Mouse (Mus musculus) R1 (cell line): ENCODE results near the gene Arhgef26.
A peak's percentile ranks its signal among the peaks of the same experiment; 100 is the strongest.

Source experiments
- DNase-seq: peaks from one replicate; pipeline ENCODE4 v3.0.0-alpha.2; 2018; ENCODE audit warnings: low read depth, low spot score

Arhgef26 gene

GRCm38 (mm10) chr3:62382853-62383252 lies 44.7 kb downstream of the Arhgef26 start:
- no peak for DNase-seq

- DNase-seq, result no peak
These were observed 54.5 kb downstream of the Arhgef26 start for GRCm38 (mm10) chr3:62392636-62393035.

- no peak for DNase-seq
These were observed 56.1 kb downstream of the Arhgef26 start for GRCm38 (mm10) chr3:62394284-62394683.

DNA sequence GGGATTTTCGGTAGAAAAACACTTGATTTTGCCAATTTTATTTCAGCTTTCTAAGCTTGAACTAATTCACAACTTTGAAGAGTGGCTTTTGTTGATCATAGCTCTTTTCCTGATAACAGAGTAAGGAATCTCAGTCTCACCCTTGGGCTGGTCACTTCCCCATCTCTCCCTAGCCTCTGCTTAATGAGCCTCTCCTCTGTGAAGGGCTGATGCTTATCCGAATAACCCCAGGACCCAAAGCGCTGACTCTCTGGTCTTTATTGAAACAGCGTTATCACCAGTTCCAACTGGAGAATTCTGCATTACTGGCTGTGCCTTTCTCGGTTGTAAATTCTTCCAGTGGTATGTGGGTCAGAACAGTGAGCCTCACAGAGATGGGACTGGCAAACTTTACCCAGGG lies 57.2 kb downstream of the Arhgef26 start:
- no peak for DNase-seq

- DNase-seq, result no peak
These were observed 58.0 kb downstream of the Arhgef26 start for GRCm38 (mm10) chr3:62396109-62396508.

- no peak for DNase-seq
These were observed 60.0 kb downstream of the Arhgef26 start for GRCm38 (mm10) chr3:62398094-62398493.

GRCm38 (mm10) chr3:62399826-62400746 lies 61.9 kb downstream of the Arhgef26 start:
- DNase-seq, result peak; percentile 36

DNA sequence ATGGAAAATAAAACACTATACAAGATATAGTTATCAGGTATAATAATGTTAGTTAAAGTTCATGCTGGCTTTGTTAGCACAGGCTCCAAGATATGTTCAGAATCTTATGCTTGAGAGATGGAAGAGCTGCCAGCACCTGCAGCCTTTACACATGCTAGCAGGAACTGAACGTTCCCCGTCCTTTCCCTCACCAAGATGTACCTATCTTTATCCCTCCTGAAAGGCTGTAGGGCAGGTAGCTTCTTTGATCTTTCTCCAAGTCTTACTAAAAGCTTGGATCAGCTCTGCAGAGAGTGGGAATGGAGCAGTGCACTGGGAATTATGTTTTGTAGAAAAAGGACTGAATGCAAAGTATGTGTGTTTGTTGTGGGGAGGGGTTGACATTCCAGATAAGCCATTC lies 64.3 kb downstream of the Arhgef26 start:
- no peak for DNase-seq

- DNase-seq, result no peak
These were observed 66.5 kb downstream of the Arhgef26 start for GRCm38 (mm10) chr3:62404477-62405246.

GRCm38 (mm10) chr3:62409555-62410182 lies 71.5 kb downstream of the Arhgef26 start:
- peak; percentile 16 for DNase-seq

DNA sequence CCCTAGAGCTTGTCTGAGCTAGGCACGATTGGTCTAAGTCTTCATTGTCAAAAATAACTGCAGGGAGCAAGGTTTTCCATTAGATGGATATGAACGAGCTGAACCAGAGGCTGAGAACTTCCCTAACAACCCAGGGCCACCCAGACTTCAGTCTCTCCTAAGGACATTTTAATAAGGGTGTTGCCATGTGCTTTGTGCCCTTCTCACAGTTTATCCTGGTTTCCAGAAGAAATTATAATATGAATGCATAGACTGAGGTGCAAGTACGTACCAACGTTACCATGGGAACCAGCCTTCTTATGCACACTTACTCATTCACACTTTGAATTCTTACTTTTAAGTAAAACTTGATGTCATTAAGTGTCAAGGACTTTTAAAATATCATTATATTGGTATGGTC lies 72.3 kb downstream of the Arhgef26 start:
- DNase-seq, result peak; percentile 21

GRCm38 (mm10) chr3:62412704-62413103 lies 74.6 kb downstream of the Arhgef26 start:
- no peak for DNase-seq

DNA sequence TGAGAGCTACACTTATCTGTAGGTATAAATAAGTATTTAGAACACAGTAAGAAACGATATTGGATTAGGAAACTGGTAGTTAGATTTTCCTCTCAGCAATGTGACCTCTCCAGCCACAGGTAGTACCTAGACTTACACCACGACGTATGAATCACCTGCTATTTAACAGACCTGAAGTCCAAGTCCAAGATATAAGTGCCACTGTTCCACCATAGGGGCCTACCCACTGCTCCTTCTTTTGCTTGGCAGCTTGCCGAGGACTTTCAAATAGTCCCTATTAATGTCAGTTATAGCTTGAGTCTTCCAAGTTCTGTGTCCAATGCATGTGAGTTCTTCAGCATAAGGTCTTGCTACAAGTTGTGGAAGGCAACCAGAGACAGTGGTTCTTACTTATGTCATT lies 76.8 kb downstream of the Arhgef26 start:
- DNase-seq, result no peak

GRCm38 (mm10) chr3:62417458-62417857 lies 79.3 kb downstream of the Arhgef26 start:
- DNase-seq, result no peak

GRCm38 (mm10) chr3:62418387-62419138 lies 80.4 kb downstream of the Arhgef26 start:
- DNase-seq, result no peak

DNA sequence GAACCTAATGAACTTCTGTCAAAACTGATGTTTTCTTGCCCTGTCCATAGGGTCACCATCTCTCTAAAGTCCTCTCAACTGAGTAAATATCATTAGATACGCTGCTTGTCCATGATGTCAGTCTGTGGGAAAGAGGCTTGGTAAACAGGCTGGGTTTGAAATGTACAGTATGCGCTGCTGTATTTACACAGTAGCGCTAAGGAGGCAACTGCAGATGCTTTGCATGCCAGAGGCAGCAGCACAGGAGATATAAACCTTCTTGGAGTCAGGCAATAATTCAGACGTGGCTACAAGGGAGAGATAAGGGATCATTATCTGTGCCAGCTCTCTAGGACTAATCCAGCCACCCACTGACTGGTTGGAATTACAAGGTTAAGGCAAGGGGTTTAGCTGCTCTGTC lies 95.5 kb downstream of the Arhgef26 start:
- DNase-seq, result no peak

DNA sequence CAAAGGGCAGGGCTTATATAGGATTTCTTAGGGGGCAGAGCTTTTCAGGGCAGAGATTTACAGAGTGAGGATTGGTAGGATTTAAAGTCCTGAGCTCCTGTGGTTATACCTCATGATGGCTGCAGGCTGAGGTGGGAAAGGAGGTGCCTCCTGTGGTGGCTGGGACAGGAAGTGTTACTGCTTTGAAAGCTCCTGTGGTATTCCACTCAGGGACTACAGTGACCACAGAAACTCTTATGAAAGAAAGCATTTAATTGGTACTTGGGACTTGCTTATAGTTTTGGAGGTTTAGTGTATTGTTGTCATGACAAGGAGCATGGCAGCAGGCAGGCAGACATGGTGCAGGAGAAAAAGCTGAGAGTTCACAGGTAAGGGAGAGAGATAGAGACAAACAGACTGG lies 97.8 kb downstream of the Arhgef26 start:
- DNase-seq, result no peak

- no peak for DNase-seq
These were observed 102.4 kb downstream of the Arhgef26 start for GRCm38 (mm10) chr3:62440431-62440969.

DNA sequence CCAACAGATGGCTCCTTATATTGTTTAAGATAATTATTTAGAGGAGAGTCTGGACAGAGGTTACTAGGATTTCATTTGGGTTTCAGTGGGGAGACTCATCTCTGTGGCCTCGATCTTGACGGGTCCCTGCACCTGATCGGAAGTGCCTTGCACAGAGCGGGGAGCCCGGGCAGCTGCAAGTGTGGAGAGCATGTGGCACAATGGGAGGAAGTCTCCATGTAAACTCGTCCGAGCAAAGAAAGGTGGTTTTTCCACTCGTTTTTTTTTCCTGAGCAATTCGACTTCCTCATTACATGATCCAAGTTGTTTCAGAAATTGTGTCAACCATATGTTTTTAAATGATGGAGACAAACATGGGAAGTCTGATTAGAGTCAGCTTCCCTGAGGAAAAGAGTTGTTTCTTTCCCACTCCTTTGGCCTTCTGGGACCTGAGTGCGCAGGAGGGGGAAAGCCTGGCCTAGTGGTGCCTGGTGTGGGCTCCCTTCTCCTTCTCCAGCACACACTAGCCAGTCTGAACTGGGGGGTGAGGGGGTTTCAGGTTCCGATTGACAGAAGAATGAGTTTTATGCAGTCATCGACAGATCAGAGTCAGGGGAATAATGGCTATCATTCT lies 105.5 kb downstream of the Arhgef26 start:
- no peak for DNase-seq

- no peak for DNase-seq
These were observed 108.1 kb downstream of the Arhgef26 start for GRCm38 (mm10) chr3:62446271-62446670.

- no peak for DNase-seq
These were observed 109.0 kb downstream of the Arhgef26 start for GRCm38 (mm10) chr3:62447151-62447550.
